Mouse (Mus musculus): ENCODE results near the gene Myo19.

GRCm38 (mm10) chr11:84919276-84919675, 39.3 kb downstream of the Myo19 start:
- peak; percentile 38; the same call in 1 of the 2 replicates for TF ChIP-seq CTCF (IDR thresholded peaks at IDR 0.05; ENCODE audit: borderline replicate concordance, insufficient read depth, low read depth, low read length)
- no peak for TF ChIP-seq POLR2A (IDR thresholded peaks at IDR 0.05; ENCODE audit: borderline replicate concordance, insufficient read depth, low read length)

Data from cerebellum, adult 2 months (tissue).